Mouse (Mus musculus): ENCODE data around the gene Vmn2r57.
A peak's percentile ranks its signal among the peaks of the same experiment; 100 is the strongest.
"Not testable (repeated sequence)": the region's sequence is repeated elsewhere in the genome, so short reads cannot be mapped to it uniquely, and the experiment has no call there.

Gene Vmn2r57

GRCm38 (mm10) chr7:41448596-41448995, at the start of gene Vmn2r57:
TSS of gene Vmn2r57 (minus strand) at chr7:41448696.
- not testable (repeated sequence) for DNase-seq

- no peak for DNase-seq
Observed at GRCm38 (mm10) chr7:41497871-41498270, 49.4 kb upstream of the Vmn2r57 start.

GRCm38 (mm10) chr7:41451864-41452263, 3.4 kb upstream of the Vmn2r57 start:
- DNase-seq: no peak

- DNase-seq: no peak
Observed at GRCm38 (mm10) chr7:41394130-41394529, 54.4 kb downstream of the Vmn2r57 start.

- peak; percentile 92 for DNase-seq
Observed at GRCm38 (mm10) chr7:41393048-41393971, 55.2 kb downstream of the Vmn2r57 start, which contains the start of gene AI987944. TSS of gene AI987944 (minus strand) at chr7:41393379.
